Comparison of ENCODE assay signal across 33 mouse cellular contexts in genomic region chr5:62771775-62772599, GRCm38 (mm10). TPM values are rescaled to one million over a fixed set of nuclear protein-coding genes. Genes with fewer than 3 reads are reported as not detected.
A peak's percentile ranks its signal among the peaks of the same experiment; 100 is the strongest.
DNase-seq lines count a peak whose midpoint lies in the region; ATAC-seq and TF ChIP-seq lines count a peak whose summit lies in the region.
"Had no signal": no experiment of that assay in that cellular context is flagged by ENCODE, and none has a peak within 500 bp of the region (broad histone marks: within the 10 kb centered on the region; RNA-seq: fewer than 3 reads in every experiment).

No protein-coding gene starts in this region.

- H3K9ac ChIP-seq in lung, embryonic 14.5 days: no peak overlapping the region
- H3K9ac ChIP-seq in lung, postnatal 0 days (replicated peaks; ENCODE audit: low read depth): no peak overlapping the region
- H3K9ac ChIP-seq in stomach, embryonic 15.5 days: no peak overlapping the region
- H3K9ac ChIP-seq: embryonic facial prominence, embryonic 12.5 days; heart, embryonic 15.5 days; kidney, embryonic 15.5 days; limb, embryonic 13.5 days; liver, embryonic 12.5 days; midbrain, embryonic 12.5 days had no signal

- H3K4me1 ChIP-seq in lung, embryonic 14.5 days (ENCODE audit: insufficient read depth): no peaks in the 10 kb centered on the region
- no peaks in the 10 kb centered on the region for H3K4me1 ChIP-seq in lung, postnatal 0 days (ENCODE audit: insufficient read depth, low read depth, low read length)
- no peaks in the 10 kb centered on the region for H3K4me1 ChIP-seq in stomach, embryonic 15.5 days
- H3K4me1 ChIP-seq: embryonic facial prominence, embryonic 12.5 days; heart, embryonic 15.5 days; kidney, embryonic 15.5 days; limb, embryonic 13.5 days; liver, embryonic 12.5 days; midbrain, embryonic 12.5 days had no signal

- no peak overlapping the region for H3K27ac ChIP-seq in lung, embryonic 14.5 days (ENCODE audit: low read depth)
- H3K27ac ChIP-seq in lung, postnatal 0 days (ENCODE audit: low read length): no peak overlapping the region
- H3K27ac ChIP-seq in stomach, embryonic 15.5 days: no peak overlapping the region
- H3K27ac ChIP-seq: embryonic facial prominence, embryonic 12.5 days; heart, adult 2 months; heart, embryonic 15.5 days; kidney, embryonic 15.5 days; limb, embryonic 13.5 days; liver, embryonic 12.5 days; macrophage; midbrain, embryonic 12.5 days had no signal

- TF ChIP-seq EP300 in lung, postnatal 0 days (IDR thresholded peaks at IDR 0.05): peak; percentile 44

- H3K27me3 ChIP-seq in lung, embryonic 14.5 days (ENCODE audit: insufficient read depth, low read length): no peaks in the 10 kb centered on the region
- no peaks in the 10 kb centered on the region for H3K27me3 ChIP-seq in lung, postnatal 0 days (replicated peaks; ENCODE audit: insufficient read depth, low read length)
- no peaks in the 10 kb centered on the region for H3K27me3 ChIP-seq in stomach, embryonic 15.5 days (replicated peaks)
- H3K27me3 ChIP-seq: heart, embryonic 15.5 days; kidney, embryonic 15.5 days; midbrain, embryonic 12.5 days had no signal

- no peak overlapping the region for H3K4me3 ChIP-seq in lung, embryonic 14.5 days (ENCODE audit: low read depth, low read length)
- H3K4me3 ChIP-seq in lung, postnatal 0 days (ENCODE audit: low read depth, low read length): no peak overlapping the region
- H3K4me3 ChIP-seq in stomach, embryonic 15.5 days (replicated peaks): no peak overlapping the region
- H3K4me3 ChIP-seq: embryonic facial prominence, embryonic 12.5 days; heart, adult 2 months; heart, embryonic 15.5 days; kidney, embryonic 15.5 days; limb, embryonic 13.5 days; liver, embryonic 12.5 days; midbrain, embryonic 12.5 days had no signal

- peak; percentile 75 for ATAC-seq in lung, embryonic 14.5 days (ENCODE audit: insufficient read depth)
- peak; percentile 81 for ATAC-seq in granulocyte monocyte progenitor cell, adult 5-6 weeks (replicated peaks; ENCODE audit: poor library complexity, severe bottlenecking)
- peak; percentile 77 for ATAC-seq in lung, postnatal 0 days
- ATAC-seq in stomach, embryonic 15.5 days (ENCODE audit: insufficient read depth, low FRiP score, low read depth): peak; percentile 84
- ATAC-seq in megakaryocyte-erythroid progenitor cell, adult 5-6 weeks (replicated peaks; ENCODE audit: low FRiP score, low TSS enrichment, poor library complexity, severe bottlenecking): no peak
- ATAC-seq: activated CD4-positive, CD25-positive, alpha-beta regulatory T cell, adult 4 months; hindbrain, embryonic 16.5 days; liver, embryonic 12.5 days had no signal

- H3K9me3 ChIP-seq in lung, embryonic 14.5 days (ENCODE audit: low read depth, low read length): no peaks in the 10 kb centered on the region
- H3K9me3 ChIP-seq in lung, postnatal 0 days (ENCODE audit: low read length): no peaks in the 10 kb centered on the region
- no peaks in the 10 kb centered on the region for H3K9me3 ChIP-seq in stomach, embryonic 15.5 days
- H3K9me3 ChIP-seq: embryonic facial prominence, embryonic 12.5 days; heart, embryonic 15.5 days; kidney, embryonic 15.5 days; limb, embryonic 13.5 days; liver, embryonic 12.5 days; midbrain, embryonic 12.5 days had no signal

- DNase-seq in lung, embryonic 14.5 days: peak; percentile 10
- DNase-seq in lung, postnatal 10 days: no peak
- DNase-seq in lung, postnatal 0 days (ENCODE audit: low spot score): peak; percentile 73
- DNase-seq in cerebellum, postnatal 36 days: no peak
- DNase-seq: adrenal gland, adult 8-10 months; cerebellum, adult 11-12 months; cerebellum, postnatal 10 days; gastrocnemius, postnatal 14 days; heart, adult 2 months; heart, postnatal 4 days; kidney, adult 11 months; kidney, postnatal 36 days; layer of hippocampus, adult 9-11 months; spleen, adult 18-20 months had no signal

- no peak overlapping the region for H3K4me2 ChIP-seq in lung, embryonic 14.5 days
- no peak overlapping the region for H3K4me2 ChIP-seq in lung, postnatal 0 days (replicated peaks; ENCODE audit: low read depth, low read length)
- no peak overlapping the region for H3K4me2 ChIP-seq in stomach, embryonic 15.5 days
- H3K4me2 ChIP-seq: embryonic facial prominence, embryonic 12.5 days; heart, embryonic 15.5 days; kidney, embryonic 15.5 days; limb, embryonic 13.5 days; liver, embryonic 12.5 days; midbrain, embryonic 12.5 days had no signal

- TF ChIP-seq CTCF in lung, embryonic 14.5 days (IDR thresholded peaks at IDR 0.05; ENCODE audit: low read depth): no peak
- TF ChIP-seq CTCF in lung, postnatal 0 days (IDR thresholded peaks at IDR 0.05): no peak

- 65% methylated on average over 11 of the region's 11 CpGs for WGBS in lung, embryonic 14.5 days
- 53% methylated on average over 11 of the region's 11 CpGs for WGBS in lung, postnatal 0 days
- 67% methylated on average over 11 of the region's 11 CpGs for WGBS in stomach, embryonic 15.5 days

- no peaks in the 10 kb centered on the region for H3K36me3 ChIP-seq in lung, embryonic 14.5 days (ENCODE audit: insufficient read depth)
- no peaks in the 10 kb centered on the region for H3K36me3 ChIP-seq in lung, postnatal 0 days (ENCODE audit: insufficient read depth, low read length)
- H3K36me3 ChIP-seq in stomach, embryonic 15.5 days: no peaks in the 10 kb centered on the region
- H3K36me3 ChIP-seq: embryonic facial prominence, embryonic 12.5 days; heart, embryonic 15.5 days; kidney, embryonic 15.5 days; limb, embryonic 13.5 days; liver, embryonic 12.5 days; midbrain, embryonic 12.5 days had no signal

RNA-seq across cellular contexts. Expression of gene Arap2, which starts 6.0 kb away (rescaled TPM):
- 6.6 and 7.0 TPM in 2 replicates for polyA plus RNA-seq in lung, embryonic 14.5 days (2014; fragmentation: Nextera tagmentation; extraction: Ambion mirVana)
- 53.5 and 76.2 TPM in 2 replicates for total RNA-seq in granulocyte monocyte progenitor cell, adult 5-6 weeks (2014; fragmentation: Nextera tagmentation)
- total RNA-seq in granulocyte monocyte progenitor cell, adult 5-6 weeks (2017): 45.7 and 57.2 TPM in 2 replicates
- polyA plus RNA-seq in lung, postnatal 0 days (2015; fragmentation: Nextera tagmentation; extraction: Ambion mirVana): 20.2 and 25.5 TPM in 2 replicates
- polyA plus RNA-seq in stomach, embryonic 15.5 days (2015; fragmentation: Nextera tagmentation; extraction: Ambion mirVana): 9.0 and 12.5 TPM in 2 replicates
- total RNA-seq in megakaryocyte-erythroid progenitor cell, adult 5-6 weeks (2014; fragmentation: Nextera tagmentation): 11.1 and 12.9 TPM in 2 replicates
- 5.6 and 9.5 TPM in 2 replicates for total RNA-seq in megakaryocyte-erythroid progenitor cell, adult 5-6 weeks (2017)

RNA-seq across cellular contexts. Expression of gene Dthd1, which starts 41.6 kb away (rescaled TPM):
- polyA plus RNA-seq in lung, embryonic 14.5 days (2014; fragmentation: Nextera tagmentation; extraction: Ambion mirVana): not detected in 2 replicates
- total RNA-seq in granulocyte monocyte progenitor cell, adult 5-6 weeks (2014; fragmentation: Nextera tagmentation): not detected in 2 replicates
- not detected in 2 replicates for total RNA-seq in granulocyte monocyte progenitor cell, adult 5-6 weeks (2017)
- polyA plus RNA-seq in lung, postnatal 0 days (2015; fragmentation: Nextera tagmentation; extraction: Ambion mirVana): not detected in 2 replicates
- polyA plus RNA-seq in stomach, embryonic 15.5 days (2015; fragmentation: Nextera tagmentation; extraction: Ambion mirVana): not detected in 2 replicates
- not detected in 2 replicates for total RNA-seq in megakaryocyte-erythroid progenitor cell, adult 5-6 weeks (2014; fragmentation: Nextera tagmentation)
- not detected in 2 replicates for total RNA-seq in megakaryocyte-erythroid progenitor cell, adult 5-6 weeks (2017)
- total RNA-seq: adrenal gland, adult 8-10 months; gastrocnemius, postnatal 14 days; heart, adult 2 months; heart, postnatal 4 days; left cerebral cortex, adult 18-20 months; left cerebral cortex, postnatal 25 days; monocyte, adult 5-6 weeks; neutrophil, adult 5-6 weeks had no signal
- polyA plus RNA-seq: activated CD4-positive, CD25-positive, alpha-beta regulatory T cell, adult 4 months; embryonic facial prominence, embryonic 12.5 days; forebrain, embryonic 11.5 days; frontal cortex, adult 2 months; heart, adult 2 months; heart, embryonic 15.5 days; hindbrain, embryonic 16.5 days; kidney, embryonic 15.5 days; limb, embryonic 13.5 days; liver, embryonic 12.5 days; macrophage; midbrain, embryonic 12.5 days; urinary bladder, adult 2 months had no signal

Comparison
In these comparisons a context has a peak if more than half of its experiments do, and no peak if none do; other contexts are left out.
1. DNase-seq: peak in lung, embryonic 14.5 days (single experiment) and lung, postnatal 0 days (single experiment); none in lung, postnatal 10 days (single experiment) and cerebellum, postnatal 36 days (0 of 2).